Mouse (Mus musculus): Measurements from ENCODE around the gene Sesn1.

DNA sequence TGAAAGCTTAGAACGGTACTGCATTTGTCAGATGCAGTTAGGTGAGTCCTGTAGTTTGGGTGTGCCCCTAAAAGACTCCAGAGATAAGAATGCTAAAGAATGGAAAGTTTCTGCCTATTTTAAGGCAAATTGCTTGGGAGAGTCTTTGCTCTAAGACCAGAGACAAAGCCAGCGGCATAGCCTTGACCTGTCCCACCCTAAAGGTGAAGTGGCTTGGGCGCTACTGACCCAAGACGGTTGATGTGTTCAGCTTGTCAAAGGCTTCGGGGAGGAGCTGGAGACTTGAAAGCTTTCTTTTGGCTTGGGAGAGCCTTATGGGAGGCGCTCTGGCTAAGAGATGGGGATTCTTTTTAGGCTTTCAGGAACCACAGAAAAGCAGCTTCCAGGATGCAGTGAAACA, 17.4 kb upstream of the Sesn1 start:
- TF ChIP-seq CTCF (IDR thresholded peaks at IDR 0.05; ENCODE audit: low read depth, low read length) (no peak), POLR2AphosphoS5 (IDR thresholded peaks at IDR 0.05; ENCODE audit: insufficient replicate concordance, low read depth, low read length) (no peak), TAL1 (conservative IDR thresholded peaks at IDR 0.05; ENCODE audit: low read depth, low read length) (no peak)

All from G1E (cell line).